Mouse (Mus musculus) adrenal gland (tissue): ENCODE data around the gene Slc22a15.

Source experiments
- intact Hi-C: fragments of 180-260 bp; cut with DNase I; formaldehyde crosslinking; loops from one replicate; pipeline ENCODE4 v1.15.1; 2025

Gene Slc22a15

DNA sequence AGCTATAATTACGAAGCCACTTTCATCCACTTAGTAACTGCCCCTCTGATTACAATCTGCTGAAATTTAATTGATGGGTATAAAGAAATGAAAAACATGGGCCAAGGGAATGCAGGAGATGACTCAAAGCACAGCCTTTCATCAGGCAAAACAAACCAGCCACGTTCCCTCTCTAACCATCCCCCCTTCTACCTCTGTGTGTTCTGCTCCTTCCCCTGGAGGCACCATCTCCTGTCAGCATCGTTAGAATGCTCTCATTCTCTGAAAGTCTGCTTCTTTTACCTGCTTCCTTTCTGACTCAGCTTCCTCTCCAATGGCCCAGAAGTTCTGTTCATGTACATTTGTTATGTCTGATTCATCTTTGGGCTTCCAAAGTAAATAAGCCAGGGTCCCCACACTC is 6.6 kb downstream of the Slc22a15 start:
- intact Hi-C loops = no loop called here

DNA sequence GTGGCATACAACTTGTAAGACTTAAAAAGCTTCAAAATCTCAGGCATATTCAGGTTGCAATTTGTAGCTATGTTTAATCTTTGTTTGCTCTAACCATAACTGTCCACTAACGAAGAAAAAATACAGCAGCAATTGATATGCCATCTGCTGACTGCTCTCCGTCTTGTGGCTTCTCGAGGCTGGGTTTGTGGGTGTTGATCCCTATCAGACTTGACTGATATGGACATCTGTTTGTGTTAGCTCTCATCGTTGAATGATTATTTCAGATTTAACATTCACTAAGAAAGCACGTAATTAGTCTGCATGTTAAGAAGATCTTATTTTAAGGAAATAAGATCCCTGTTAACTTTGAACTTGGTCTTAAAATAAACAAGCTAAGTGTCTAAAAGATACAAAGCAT is 7.7 kb downstream of the Slc22a15 start:
- intact Hi-C loops = no loop called here

DNA sequence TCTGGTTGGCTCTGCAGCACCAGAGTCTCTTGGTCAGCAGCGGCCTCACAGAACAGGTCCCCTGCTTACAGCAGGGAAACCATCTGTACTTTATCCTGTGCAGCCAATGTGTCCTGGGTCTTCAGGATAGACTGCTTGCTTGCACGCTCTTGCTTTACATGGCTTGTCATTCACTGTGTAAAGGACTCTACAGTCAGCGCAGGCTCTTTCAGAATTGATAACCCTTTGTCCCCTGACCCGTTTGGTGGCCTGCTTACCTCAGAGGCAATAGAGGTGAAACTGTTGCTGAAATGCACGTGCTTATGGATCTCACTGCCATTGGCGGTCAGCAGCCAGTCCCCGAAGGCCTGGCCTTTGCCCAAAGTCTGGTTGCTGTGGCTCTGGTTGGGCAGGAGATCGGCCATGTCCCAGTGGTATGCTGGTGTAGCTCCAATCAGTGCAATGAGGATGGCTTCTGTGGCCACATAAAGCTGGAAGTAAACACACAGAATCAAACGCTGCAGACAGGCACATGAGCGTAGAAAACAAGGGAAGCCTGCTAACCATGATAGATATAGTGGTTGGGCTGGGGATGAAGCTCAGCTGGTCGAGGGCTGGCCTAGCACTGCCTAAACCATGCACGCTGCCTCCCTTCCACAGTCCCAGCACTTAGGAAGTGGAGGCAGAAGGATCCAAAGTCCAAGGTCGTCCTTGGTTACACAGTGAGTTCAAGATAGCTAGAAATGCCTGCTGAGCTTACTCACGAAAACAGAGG is 9.0 kb downstream of the Slc22a15 start:
- intact Hi-C loops = no loop called here

DNA sequence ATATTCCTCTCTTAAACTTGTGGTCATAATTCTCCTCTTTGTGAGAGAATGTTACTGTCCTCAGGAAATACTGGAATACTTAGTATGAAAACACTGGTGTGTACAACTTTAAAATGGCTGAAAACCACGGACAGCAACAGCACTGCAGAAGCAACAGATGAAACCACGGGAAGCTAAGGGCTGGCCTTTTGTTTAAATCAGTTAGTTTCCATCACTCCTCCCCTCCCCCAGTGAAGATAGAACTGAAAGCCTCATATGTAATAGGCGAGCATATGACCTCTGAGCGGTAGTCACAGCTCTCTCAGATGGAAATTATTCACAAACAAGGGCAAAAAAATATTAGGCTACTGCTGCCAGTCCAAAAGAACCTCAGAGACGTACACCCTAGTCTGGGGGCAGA is 10.0 kb downstream of the Slc22a15 start:
- intact Hi-C loops = no loop called here

DNA sequence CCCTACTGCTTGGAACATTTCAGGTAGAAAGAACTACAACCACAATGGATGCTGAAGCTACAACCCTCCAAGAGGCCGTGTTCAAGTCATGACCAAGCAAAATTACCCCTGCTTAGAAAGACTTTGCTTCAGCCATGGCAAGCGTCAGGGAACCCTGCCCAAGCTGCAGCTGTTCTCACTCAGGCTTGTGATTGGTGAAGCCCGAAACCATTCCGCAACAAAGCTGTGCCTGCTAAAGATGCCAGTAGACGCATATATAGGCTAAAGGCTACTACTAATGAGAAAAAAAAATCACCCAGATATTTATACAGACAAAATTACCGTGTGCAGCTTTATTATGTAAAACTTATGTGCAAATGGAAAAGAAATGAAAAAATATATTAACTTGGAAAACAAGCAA is 12.2 kb downstream of the Slc22a15 start:
- intact Hi-C loops = no loop called here

DNA sequence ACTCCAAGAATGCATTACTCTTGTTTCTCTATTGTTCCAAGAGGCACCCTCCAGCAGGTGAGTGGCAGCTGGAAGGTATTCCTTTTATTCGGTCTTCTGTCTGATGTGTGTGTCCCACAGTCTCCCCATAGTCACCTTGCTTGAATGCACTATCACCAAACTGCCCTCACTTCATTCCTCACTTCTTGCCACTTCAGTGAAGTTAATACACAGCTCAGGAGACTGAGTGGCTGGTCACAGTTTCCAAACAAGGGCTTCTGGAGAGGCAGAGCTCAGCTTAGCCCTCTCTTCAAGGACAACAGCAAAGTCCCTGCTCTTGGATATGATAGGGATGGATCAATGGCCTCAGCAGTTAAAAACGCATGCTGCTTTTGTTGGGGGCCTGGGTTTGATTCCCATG is 17.2 kb downstream of the Slc22a15 start:
- intact Hi-C loops = no loop called here

DNA sequence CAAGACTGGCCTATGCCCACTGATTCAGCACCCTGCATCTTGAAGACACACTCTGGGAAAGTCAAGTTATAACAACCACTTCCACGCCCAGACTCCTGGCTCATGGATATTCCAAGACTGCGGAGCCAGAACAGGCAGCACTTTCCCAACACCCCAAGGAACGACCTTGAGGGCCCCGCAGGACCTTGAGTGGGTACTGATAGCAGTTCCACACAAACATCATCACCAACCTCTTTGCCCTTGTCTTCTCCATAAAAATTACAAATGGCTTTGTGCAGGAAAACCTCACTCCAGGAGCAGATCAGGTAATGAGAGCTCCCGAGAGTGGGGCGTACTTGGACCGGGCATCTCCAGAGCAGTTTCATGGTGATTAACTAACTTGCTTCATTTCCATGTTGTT is 19.5 kb downstream of the Slc22a15 start:
- intact Hi-C loops = no loop called here

DNA sequence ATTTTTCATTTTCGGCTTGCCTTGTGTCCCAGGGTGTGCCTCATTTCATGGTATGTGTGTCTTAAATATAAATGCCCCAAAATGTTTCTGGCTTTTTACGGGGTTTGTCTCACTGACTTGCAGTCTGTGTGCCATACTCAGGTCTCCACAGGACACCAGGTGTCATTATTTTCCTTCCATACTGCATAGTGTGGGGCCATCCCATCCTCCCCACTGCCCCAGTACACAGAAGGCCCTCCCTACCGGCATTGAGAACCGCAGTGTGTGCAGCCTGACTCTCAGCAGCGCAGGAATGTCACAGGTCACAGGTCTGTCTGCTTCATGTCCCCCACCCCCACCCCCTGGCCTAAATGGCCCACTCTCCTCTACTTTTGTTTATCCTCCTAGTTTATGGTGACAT is 21.2 kb downstream of the Slc22a15 start:
- intact Hi-C loops = no loop called here

DNA sequence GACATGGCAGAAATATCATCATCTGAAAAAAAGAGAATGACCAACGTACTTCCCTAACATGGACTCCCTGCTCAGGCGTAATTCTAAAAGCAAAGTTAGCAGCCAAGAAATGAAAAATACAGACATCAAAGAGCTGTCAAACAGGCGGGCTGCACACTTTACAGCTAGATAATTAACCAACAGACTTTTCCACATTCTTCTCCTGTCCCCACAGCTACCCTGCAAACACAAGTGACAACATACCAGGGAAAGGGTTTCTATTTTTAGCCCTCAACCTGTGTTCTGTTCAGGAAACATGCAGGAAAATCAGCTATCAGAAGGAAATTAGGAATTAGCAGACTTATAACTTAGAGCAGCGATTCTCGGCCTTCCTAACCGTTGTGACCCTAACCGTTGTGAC is 21.9 kb downstream of the Slc22a15 start:
- intact Hi-C loops = no loop called here

DNA sequence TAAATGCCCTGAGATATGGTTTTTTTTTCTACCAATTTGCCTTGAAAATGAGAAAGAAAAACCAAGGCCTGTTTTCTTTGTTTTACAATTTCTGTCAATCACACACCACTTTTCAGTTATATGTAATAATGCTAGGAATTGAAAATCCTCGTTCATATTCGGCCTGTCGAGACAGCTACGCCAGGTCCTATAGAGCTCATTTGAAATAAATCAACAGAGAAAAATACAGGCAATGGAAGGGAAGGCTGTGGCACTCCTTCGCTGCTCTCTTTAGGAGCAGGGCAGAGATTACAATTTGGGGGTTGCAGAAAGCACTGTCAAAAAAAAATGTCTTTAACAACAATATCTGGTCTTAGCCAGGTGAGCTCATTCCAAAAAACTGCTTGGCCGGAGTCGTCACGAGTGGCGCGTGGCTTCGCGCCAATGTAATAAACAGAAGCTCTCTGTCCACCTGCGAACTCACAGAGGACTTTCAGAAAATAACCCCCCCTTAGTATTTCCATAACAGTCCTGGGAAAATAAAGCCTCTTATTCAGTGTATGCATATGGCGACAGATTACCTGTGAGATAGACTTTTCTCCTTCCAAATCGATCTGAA is 26.8 kb downstream of the Slc22a15 start:
- intact Hi-C loops = loop anchor here (5.0 kb wide), 2 partner anchors 150 to 165 kb away; no protein-coding TSS in a partner anchor

DNA sequence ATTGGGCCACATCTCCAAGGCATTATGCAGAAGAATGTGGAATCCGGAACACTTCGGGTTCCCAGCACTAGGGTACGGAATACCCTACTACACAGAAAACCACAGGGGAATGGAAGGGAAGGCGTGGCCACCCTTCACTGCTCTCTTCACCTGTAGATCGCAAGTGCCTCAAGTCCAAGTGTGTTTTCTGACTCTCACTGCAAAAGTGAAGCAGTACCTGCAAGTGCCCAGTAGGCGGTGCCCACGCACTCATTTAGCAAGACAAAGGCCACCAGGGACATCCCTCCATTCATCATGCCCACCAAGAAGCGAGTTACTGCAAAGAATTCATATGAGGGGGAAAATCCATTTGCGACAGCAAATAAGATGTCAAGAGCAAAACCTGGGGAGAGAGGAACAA is 27.4 kb downstream of the Slc22a15 start:
- intact Hi-C loops = loop anchor here (5.0 kb wide), 2 partner anchors 150 to 165 kb away; no protein-coding TSS in a partner anchor

DNA sequence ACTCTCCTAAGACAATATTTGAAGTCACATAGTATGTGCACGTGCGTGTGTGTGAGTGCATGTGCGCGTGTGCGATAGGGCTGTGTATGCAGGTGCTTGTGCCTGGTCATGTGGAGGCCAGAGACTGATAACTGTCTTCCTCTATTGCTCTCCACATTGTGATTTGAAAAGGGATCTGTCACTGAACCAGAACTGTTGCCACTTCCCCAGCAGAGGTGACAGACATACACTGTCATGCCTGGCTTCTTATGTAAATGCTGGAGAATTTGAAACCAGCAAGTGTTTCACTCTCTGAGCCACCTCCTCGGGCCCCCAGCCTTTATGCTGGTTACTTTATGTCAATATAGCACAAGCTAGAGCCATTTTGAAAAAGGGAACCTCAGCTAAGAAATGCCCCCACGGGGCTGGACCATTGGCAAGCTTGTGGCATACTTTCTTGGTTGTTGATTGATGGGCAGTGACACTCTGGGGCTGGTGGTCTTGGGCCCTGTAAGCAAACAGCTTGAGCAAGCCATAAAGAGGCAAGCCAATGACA is 28.8 kb downstream of the Slc22a15 start:
- intact Hi-C loops = loop anchor here (5.0 kb wide), 2 partner anchors 152 to 167 kb away; no protein-coding TSS in a partner anchor

DNA sequence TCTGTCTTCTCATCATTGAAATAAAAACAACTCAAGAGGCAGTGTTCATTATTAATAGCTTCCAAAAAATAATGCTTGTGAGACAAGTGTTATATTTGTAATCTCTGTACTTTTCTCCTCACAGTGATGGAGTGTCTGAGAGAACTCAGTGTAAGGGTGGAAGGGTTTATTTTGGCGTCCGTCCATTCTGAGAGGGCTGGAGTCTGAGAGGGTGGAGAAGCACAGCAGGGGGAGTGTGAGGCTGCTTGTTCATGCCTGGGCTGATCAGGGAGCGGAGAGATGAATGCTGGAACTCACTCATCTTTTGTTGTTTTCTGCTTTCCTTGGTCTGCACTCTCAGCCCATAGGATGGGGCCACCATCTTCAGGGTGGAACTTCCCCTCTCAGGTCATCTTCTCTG is 38.7 kb downstream of the Slc22a15 start:
- intact Hi-C loops = loop anchor here (10.0 kb wide), 1 partner anchor 359 kb away; no protein-coding TSS in a partner anchor

DNA sequence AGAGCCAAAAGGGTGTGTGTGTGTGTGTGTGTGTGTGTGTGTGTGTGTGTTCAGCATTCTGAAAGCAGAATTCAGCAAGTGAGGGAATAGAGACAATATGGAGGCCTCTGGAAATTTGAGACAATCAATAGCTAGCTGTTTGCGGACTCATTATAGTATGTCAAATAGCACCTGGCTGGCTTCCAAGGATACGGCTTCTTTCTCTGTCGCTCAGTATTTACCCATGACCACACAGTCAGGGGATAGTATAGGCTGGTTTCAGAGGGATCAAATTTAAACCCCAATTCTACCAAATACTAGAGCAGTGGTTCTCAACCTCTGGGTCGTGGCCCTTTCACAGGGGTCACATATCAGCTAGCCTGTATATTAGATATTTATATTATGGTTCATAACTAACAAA is 39.2 kb downstream of the Slc22a15 start:
- intact Hi-C loops = loop anchor here (10.0 kb wide), 1 partner anchor 360 kb away; no protein-coding TSS in a partner anchor

DNA sequence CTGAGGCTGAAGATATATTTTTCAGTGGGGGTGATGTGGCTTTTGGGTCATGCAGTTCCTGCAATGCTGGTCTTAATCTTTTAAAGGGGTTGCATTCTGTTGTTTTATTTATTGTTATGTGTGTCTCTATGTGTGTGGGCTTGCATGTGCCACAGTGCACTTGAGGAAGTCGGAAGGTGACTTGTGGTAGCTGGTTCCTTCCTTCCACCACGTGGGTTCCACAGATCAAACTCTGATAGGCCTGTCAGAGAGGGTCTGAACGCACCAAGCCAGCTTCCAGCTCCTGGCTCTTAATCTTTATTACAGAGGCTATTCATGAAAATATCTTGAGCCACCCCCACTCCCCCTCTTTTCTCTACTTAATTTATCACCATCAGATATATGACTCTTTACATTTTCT is 40.4 kb downstream of the Slc22a15 start:
- intact Hi-C loops = loop anchor here (10.0 kb wide), 1 partner anchor 361 kb away; no protein-coding TSS in a partner anchor

DNA sequence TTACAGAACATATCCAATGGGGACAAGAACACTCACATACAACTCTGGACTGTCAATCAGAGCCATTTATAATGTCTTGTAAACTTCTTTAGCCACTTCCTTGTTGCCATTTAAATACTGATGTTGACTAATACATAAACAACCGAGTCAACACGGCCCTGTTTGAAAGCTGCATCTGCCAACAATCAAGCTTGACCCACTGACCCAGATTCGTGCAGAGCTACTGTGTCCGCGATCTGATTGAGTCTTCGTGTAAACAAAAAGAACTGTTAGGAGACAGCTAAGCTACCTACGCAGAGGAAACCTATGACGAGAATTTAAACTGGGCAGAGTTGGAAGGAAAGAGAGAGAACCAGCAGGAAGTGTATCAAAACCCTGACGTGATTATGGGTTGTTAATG is 42.5 kb downstream of the Slc22a15 start:
- intact Hi-C loops = loop anchor here (10.0 kb wide), 1 partner anchor 363 kb away; no protein-coding TSS in a partner anchor

DNA sequence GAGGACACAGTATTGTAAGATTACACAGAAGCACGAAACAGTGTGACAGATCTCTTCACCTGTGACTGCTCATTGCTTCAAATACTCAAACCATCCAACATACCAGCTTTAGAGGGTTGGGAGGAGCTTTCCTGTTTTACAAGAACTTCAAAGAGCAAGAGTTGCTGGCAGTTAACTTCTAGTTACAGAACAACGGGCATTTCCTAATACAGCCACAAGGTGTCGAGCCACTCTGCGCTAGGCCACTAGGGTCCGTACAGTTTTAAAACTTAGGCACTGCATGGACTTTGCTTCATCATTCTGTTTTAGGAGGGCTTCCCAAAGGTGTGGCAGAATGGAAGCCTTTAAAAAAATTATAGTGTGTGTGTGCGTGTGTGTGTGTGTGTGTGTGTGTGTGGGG is 43.4 kb downstream of the Slc22a15 start:
- intact Hi-C loops = loop anchor here (10.0 kb wide), 1 partner anchor 364 kb away; no protein-coding TSS in a partner anchor

DNA sequence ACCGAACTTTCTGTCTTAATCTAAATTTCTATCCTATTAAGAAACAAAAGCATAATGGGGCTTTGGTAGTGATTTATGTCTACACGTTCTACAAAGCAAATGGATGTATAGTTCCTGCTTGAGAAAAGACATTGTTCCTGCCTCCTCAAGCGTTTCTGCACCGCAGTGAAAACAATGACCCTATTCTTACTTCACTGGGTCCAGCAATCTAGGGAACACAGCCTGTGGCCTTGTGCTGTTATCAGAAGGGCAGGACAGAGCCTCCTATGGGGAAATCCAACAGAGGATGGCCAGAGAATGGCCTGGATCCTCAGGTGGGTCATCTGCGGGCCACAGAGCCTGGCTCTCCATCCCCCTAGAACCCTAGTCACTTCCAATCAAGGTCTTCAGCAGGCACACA is 46.1 kb downstream of the Slc22a15 start:
- intact Hi-C loops = no loop called here

DNA sequence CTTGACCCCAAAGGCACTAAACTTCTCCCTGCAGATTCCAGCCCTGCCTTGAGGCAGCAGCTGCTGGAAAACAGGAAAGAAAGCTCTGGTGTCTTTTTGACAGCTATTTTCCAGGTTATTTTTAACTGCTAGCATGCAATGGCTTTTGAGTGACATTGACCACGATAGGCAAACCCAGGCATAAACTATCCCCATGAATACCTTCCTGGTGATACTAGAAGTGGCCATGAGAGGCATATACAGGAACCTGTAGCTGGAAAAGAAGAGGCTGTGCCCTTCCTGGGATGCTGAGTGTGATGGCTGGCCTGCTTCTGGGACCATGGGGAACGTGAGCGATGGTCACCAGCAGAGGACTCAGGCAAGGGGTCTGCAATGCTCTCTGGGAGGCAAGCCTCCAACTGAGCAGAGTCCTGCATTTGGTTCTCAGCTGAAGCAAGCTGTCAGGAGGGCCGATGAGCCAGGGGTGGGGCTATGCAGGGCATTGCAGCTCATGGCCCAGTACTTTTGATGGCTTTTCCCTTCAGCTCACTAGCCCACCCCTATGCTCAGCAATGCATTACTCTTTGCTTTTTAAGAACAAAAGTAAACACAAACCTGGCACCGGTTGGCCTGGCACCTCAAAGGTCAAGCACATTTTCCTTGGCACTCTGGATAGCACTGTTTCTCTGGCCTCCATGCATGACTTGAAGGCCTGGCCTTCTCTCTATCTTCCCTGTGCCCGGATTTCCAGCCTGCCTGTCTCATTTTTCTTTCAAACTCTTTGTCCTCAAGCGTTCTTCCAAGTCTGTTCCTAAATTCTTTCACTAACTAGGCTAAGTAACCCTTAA is 47.6 kb downstream of the Slc22a15 start:
- intact Hi-C loops = no loop called here

DNA sequence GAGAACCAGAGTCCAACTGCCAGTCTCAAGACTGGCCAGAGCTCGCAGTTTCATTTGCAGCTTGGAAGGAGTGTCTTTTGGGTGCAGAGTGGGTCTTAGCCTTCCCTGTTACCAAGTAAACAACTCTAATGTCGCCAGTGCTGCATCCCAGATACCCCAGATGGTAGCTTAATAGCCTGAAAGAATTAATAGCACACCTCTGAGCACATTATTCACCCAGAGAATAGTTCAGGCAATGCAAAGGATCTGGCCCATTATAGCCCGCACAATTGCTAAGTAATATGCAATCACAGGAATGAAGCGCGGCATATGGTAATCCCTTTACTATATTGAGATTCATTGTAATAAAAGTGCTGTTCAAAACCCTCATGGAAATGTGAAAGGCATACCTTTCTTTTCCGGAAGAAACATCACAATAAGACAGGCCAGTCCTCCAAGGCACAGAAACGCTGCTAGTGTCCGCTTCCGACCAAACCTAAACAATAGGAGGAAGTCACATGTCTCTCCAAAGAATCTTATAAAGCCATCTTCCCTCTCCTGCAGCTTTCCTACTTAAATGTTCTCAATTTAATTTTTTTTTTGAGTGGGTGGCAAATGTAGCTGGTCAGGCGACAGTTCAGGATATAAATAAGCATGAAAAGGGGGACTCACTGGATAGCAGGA is 48.9 kb downstream of the Slc22a15 start:
- intact Hi-C loops = no loop called here
